Mouse (Mus musculus): ENCODE data around the gene 1700016D06Rik. TPM values are rescaled to one million over a fixed set of nuclear protein-coding genes. Genes with fewer than 3 reads are reported as not detected.

Gene 1700016D06Rik
- total and polyA plus RNA-seq, 3 experiments: not detected

- H3K9me3 ChIP-seq (replicated peaks; ENCODE audit: low read length): no peaks in the 10 kb centered on the region
- peaks cover 0 to 32% of the 10 kb centered on the region in 2 experiments; a peak in 2 of 4 replicates for H3K4me1 ChIP-seq (ENCODE audit: control insufficient read depth in 1 of 2, insufficient read depth in 2 of 2)
- TF ChIP-seq CHD2 (IDR thresholded peaks at IDR 0.05; ENCODE audit: low read length) (no peak), MXI1 (IDR thresholded peaks at IDR 0.05; ENCODE audit: low read depth, low read length) (no peak), NRF1 (IDR thresholded peaks at IDR 0.05; ENCODE audit: low read depth, low read length) (no peak), MYC (IDR thresholded peaks at IDR 0.05; ENCODE audit: low read depth, low read length) (no peak), RAD21 (IDR thresholded peaks at IDR 0.05; ENCODE audit: low read depth, low read length) (no peak)
- no peak overlapping the region for H3K9ac ChIP-seq (ENCODE audit: insufficient read depth, low read depth)
- H3K36me3 ChIP-seq (replicated peaks in 1 of 2; ENCODE audit: control insufficient read depth in 1 of 2, insufficient read depth in 1 of 2, low read length in 1 of 2): peaks cover 32 to 55% of the 10 kb centered on the region in 2 experiments
- dilution Hi-C loops (cut with MboI; ENCODE audit: extremely low pct_ligation_motif_present, extremely low pct_unique_long_range_greater_than_20kb, low sequenced_read_pairs): no loop called here
- no peak for DNase-seq (ENCODE audit: extremely low read depth)
- H3K27ac ChIP-seq (ENCODE audit: insufficient read depth, low read depth): no peak overlapping the region
- in situ Hi-C loops (cut with MboI; ENCODE audit: low pct_ligation_motif_present, low pct_unique_long_range_greater_than_20kb, low sequenced_read_pairs): no loop called here
- no peaks in the 10 kb centered on the region for H3K27me3 ChIP-seq (replicated peaks)
- no peak overlapping the region for H3K4me2 ChIP-seq (ENCODE audit: insufficient read depth, low read depth, poor library complexity, severe bottlenecking)
- H3K79me2 ChIP-seq (replicated peaks; ENCODE audit: control insufficient read depth, extremely low read depth, insufficient read depth, poor library complexity, severe bottlenecking): peaks cover 48% of the 10 kb centered on the region
- H3K4me3 ChIP-seq (replicated peaks in 1 of 3; ENCODE audit: low read depth in 2 of 3, low read length in 2 of 3, poor library complexity in 1 of 3): no peak overlapping the region
These were observed 68.5 kb downstream of the 1700016D06Rik start for GRCm38 (mm10) chr8:11632406-11632805.

- H3K79me2 ChIP-seq (replicated peaks; ENCODE audit: control insufficient read depth, extremely low read depth, insufficient read depth, poor library complexity, severe bottlenecking): peaks cover 42% of the 10 kb centered on the region
- no peak overlapping the region for H3K4me2 ChIP-seq (ENCODE audit: insufficient read depth, low read depth, poor library complexity, severe bottlenecking)
- H3K4me1 ChIP-seq (ENCODE audit: control insufficient read depth in 1 of 2, insufficient read depth in 2 of 2): peaks cover 0 to 32% of the 10 kb centered on the region in 2 experiments; a peak in 2 of 4 replicates
- dilution Hi-C loops (cut with MboI; ENCODE audit: extremely low pct_ligation_motif_present, extremely low pct_unique_long_range_greater_than_20kb, low sequenced_read_pairs) (no loop called here), in situ Hi-C loops (cut with MboI; ENCODE audit: low pct_ligation_motif_present, low pct_unique_long_range_greater_than_20kb, low sequenced_read_pairs) (no loop called here)
- no peak overlapping the region for H3K9ac ChIP-seq (ENCODE audit: insufficient read depth, low read depth)
- no peaks in the 10 kb centered on the region for H3K9me3 ChIP-seq (replicated peaks; ENCODE audit: low read length)
- peaks cover 49 to 81% of the 10 kb centered on the region in 2 experiments for H3K36me3 ChIP-seq (replicated peaks in 1 of 2; ENCODE audit: control insufficient read depth in 1 of 2, insufficient read depth in 1 of 2, low read length in 1 of 2)
- no peak overlapping the region for H3K27ac ChIP-seq (ENCODE audit: insufficient read depth, low read depth)
- no peak overlapping the region for H3K4me3 ChIP-seq (replicated peaks in 1 of 3; ENCODE audit: low read depth in 2 of 3, low read length in 2 of 3, poor library complexity in 1 of 3)
- H3K27me3 ChIP-seq (replicated peaks): no peaks in the 10 kb centered on the region
- no peak for DNase-seq (ENCODE audit: extremely low read depth)
- no peak for TF ChIP-seq POLR2A (IDR thresholded peaks at IDR 0.05; ENCODE audit: low read depth, low read length)
- TF ChIP-seq USF1 (IDR thresholded peaks at IDR 0.05; ENCODE audit: low read depth, low read length): no peak
- TF ChIP-seq ZC3H11A (IDR thresholded peaks at IDR 0.05; ENCODE audit: low read depth, low read length): no peak
- TF ChIP-seq CHD2 (IDR thresholded peaks at IDR 0.05; ENCODE audit: low read length): no peak
- TF ChIP-seq MYC (IDR thresholded peaks at IDR 0.05; ENCODE audit: low read depth, low read length): no peak
- TF ChIP-seq PAX5 (IDR thresholded peaks at IDR 0.05; ENCODE audit: low read length): no peak
- TF ChIP-seq ZKSCAN1 (IDR thresholded peaks at IDR 0.05; ENCODE audit: borderline replicate concordance, low read depth, low read length): no peak
- no peak for TF ChIP-seq EP300 (IDR thresholded peaks at IDR 0.05; ENCODE audit: low read length)
- no peak for TF ChIP-seq E2F4 (IDR thresholded peaks at IDR 0.05; ENCODE audit: insufficient replicate concordance, low read depth, low read length)
- TF ChIP-seq SMC3 (IDR thresholded peaks at IDR 0.05; ENCODE audit: low read depth, low read length): no peak
- TF ChIP-seq MXI1 (IDR thresholded peaks at IDR 0.05; ENCODE audit: low read depth, low read length): no peak
- TF ChIP-seq MAFK (IDR thresholded peaks at IDR 0.05; ENCODE audit: insufficient replicate concordance, low read length): no peak
- no peak for TF ChIP-seq JUN (IDR thresholded peaks at IDR 0.05; ENCODE audit: insufficient read depth, low read depth, low read length)
- no peak for TF ChIP-seq MEF2A (IDR thresholded peaks at IDR 0.05; ENCODE audit: borderline replicate concordance, low read depth, low read length)
- no peak for TF ChIP-seq GABPA (IDR thresholded peaks at IDR 0.05; ENCODE audit: insufficient replicate concordance, low read depth, low read length)
- TF ChIP-seq TCF12 (IDR thresholded peaks at IDR 0.05; ENCODE audit: low read depth, low read length): no peak
- no peak for TF ChIP-seq SIN3A (IDR thresholded peaks at IDR 0.05; ENCODE audit: low read length)
- TF ChIP-seq KAT2A (IDR thresholded peaks at IDR 0.05; ENCODE audit: insufficient replicate concordance, low read length): no peak
These were observed 71.7 kb downstream of the 1700016D06Rik start for GRCm38 (mm10) chr8:11629206-11629605.
